Mouse (Mus musculus) lung, postnatal 0 days (tissue): ENCODE results near the gene Rock2.

Experiments
- CTCF ChIP-seq: IDR thresholded peaks from 2 replicates; pipeline ENCODE4 v1.5.1; 2016; ENCODE audit warnings: antibody characterized with exemption, mild to moderate bottlenecking
- EP300 ChIP-seq: IDR thresholded peaks from 2 replicates; pipeline ENCODE4 v1.6.1; 2016; ENCODE audit warnings: antibody characterized with exemption, mild to moderate bottlenecking, control low read depth

DNA sequence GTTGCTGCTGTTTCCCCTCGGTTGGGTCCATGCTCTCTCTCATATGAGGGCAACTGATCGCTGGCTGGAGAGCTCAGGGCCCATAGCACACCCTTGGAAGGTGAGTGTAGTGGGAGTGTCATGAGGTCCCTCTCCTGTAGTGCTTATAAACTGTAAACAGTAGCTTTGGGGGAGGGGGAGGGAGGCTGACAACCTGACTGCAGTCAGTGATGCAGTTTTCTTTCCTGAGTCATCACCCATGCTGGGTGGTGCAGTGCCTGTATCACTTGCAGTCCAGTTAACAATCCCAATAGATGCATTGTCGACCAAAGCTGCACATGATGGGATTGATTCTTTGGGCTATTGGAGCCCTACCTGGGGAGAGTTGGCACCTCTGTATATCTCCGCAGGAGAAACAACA is 106.5 kb downstream of the Rock2 start:
- no peak for TF ChIP-seq CTCF
- TF ChIP-seq EP300 = no peak
